Mouse (Mus musculus) heart, postnatal 14 days (tissue): ENCODE results near the gene Ms4a6d. TPM values are rescaled to one million over a fixed set of nuclear protein-coding genes. Genes with fewer than 3 reads are reported as not detected.
A peak's percentile ranks its signal among the peaks of the same experiment; 100 is the strongest.

Experiments used
- DNase-seq, 2 experiments: peaks; one replicate each; pipeline ENCODE4 v3.0.0; 2021 to 2022
- intact Hi-C: fragments of 180-260 bp; cut with DNase I; formaldehyde crosslinking; loops from one replicate; pipeline ENCODE4 v1.15.1; 2025
- long read RNA-seq, 2 experiments: library from polyadenylated mRNA; stranded (forward); transcript quantifications; one replicate each; pipeline ENCODE4 v2.0.0; 2021
- total RNA-seq, 2 experiments: library from RNA; stranded (reverse); gene quantifications; 2 replicates each; pipeline ENCODE4 v1.2.3; 2021

Gene Ms4a6d
- total RNA-seq, result 1 to 10 TPM; 3.6 to 5.0 TPM
- long read RNA-seq, experiment 1, partial matches to known transcripts, result 0 of 2 reads
- long read RNA-seq, experiment 1, other reads (novel, unspliced or antisense), result 0 of 2 reads
- long read RNA-seq, experiment 2, partial matches to known transcripts, result 0 of 1 reads
- long read RNA-seq, experiment 2, other reads (novel, unspliced or antisense), result 0 of 1 reads

GRCm38 (mm10) chr19:11604603-11605002 lies at the start of gene Ms4a6d:
Gene Ms4a6d, minus strand, starts transcription at chr19:11604849.
- intact Hi-C loops, result loop anchor here (5.0 kb wide), 1 partner anchor 242 kb away; no protein-coding TSS in a partner anchor
- DNase-seq, result no peak

- intact Hi-C loops, result no loop called here
- no peak for DNase-seq
Observed at GRCm38 (mm10) chr19:11649564-11649963, 44.9 kb upstream of the Ms4a6d start.

DNA sequence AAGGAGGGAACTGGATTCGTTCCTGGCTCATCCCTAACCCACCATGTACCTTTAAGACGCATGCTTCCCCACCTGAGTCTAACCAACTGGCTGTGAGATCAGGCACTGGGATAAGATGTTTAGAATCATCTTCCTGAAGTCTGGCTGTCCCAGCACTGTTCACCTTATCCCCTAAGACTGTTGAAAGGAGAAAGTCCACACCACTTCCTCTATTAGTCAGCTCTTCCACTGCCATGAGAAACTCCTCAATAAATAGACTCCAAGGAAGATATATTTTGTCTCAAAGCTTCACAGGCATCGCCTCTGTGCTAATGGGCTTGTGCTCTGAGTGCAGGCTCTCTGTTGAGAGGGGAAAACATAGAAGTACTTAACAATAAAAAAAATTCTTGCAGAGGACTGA lies 41.5 kb upstream of the Ms4a6d start:
- intact Hi-C loops, result no loop called here
- DNase-seq, result no peak

- intact Hi-C loops, result no loop called here
- no peak for DNase-seq
Observed at GRCm38 (mm10) chr19:11640732-11641131, 36.1 kb upstream of the Ms4a6d start, which contains the start of gene Ms4a3. Gene Ms4a3, minus strand, starts transcription at chr19:11640851.

- intact Hi-C loops, result no loop called here
- no peak for DNase-seq
Observed at GRCm38 (mm10) chr19:11639038-11639437, 34.4 kb upstream of the Ms4a6d start.

DNA sequence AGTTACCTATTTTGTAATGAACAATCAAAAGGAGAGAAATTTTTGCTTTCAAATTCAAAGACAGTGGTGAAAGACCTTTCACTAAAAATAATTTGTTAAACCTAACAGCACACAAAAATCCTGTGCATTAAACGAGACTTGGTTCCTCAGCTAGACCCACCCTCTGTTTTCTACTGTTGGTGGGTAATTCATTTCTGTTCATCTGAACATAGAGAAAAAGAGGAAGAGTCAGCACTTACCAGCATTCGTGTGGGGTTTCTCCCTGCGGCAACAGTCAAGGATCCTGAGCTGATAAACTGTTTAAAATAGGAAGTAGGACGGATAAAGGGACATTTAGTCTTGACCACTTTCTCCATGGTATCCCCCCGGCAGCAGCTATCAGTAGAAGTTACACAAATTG lies 30.9 kb upstream of the Ms4a6d start:
- DNase-seq, result no peak

DNA sequence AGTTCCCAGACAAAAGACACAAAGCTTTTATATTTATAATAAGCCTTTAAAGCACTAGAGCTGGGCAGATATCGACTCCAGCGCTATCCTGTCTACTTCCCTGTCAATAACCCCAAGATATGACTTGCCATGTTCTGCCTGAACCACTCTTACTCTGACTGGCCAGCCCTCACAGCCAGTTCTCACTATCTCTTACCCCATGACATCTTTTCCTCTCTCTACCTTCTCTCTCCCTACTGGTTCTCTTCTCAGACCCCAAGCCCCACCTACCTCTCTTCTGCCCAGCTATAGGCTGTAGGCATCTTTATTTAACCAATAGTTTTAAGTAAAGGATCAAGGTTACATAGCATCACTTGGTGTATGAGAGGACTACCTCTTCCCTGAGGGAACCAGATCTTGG lies 29.7 kb upstream of the Ms4a6d start:
- intact Hi-C loops, result no loop called here

More for the DNA sequence above, 30.9 kb upstream of the Ms4a6d start:
- intact Hi-C loops, result no loop called here

DNA sequence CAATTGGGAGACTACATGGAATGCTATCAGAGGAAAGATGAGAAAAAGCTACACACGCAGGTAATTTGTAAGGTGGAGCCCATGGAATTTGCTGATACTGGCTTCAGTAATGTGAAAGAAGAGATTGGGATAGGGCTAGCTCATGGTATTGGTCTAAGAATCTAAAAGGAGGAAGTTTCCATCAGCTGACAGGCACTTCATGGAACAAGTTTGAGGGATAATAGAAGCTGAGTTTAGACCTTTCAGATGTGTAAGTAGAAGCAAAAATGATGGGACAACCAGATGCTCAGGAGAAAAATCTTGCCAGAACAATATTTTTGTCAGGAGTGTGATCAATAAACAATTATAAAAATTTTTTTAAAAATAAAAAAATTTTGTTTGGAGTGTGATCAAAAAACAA lies 29.1 kb upstream of the Ms4a6d start:
- DNase-seq, result no peak
- intact Hi-C loops, result no loop called here

More for the DNA sequence above, 29.7 kb upstream of the Ms4a6d start:
- no peak for DNase-seq

GRCm38 (mm10) chr19:11625231-11625630 lies 20.6 kb upstream of the Ms4a6d start:
- intact Hi-C loops, result no loop called here
- no peak for DNase-seq

DNA sequence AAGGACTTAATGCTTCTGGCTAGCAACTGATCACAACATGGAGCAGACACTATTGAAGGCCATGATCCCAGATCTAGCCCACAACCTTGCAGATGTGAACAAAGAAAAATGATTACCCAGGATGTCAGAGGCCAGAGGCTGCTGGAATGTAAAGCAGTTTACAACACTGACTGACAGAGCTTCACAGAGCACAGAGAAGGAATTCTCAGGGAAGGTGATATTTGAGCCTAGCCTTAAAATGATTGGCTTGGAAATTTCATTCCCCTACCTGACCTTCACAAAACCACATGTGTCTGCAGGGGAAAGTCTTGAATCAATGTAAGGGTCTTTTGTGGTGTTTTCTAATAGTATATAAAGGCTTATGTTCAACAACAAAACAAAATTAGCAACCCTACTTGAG lies 20.2 kb upstream of the Ms4a6d start:
- intact Hi-C loops, result no loop called here
- DNase-seq, result no peak

GRCm38 (mm10) chr19:11623551-11623950 lies 18.9 kb upstream of the Ms4a6d start, which contains the start of gene Ms4a2:
Gene Ms4a2, minus strand, starts transcription at chr19:11623719.
- intact Hi-C loops, result no loop called here
- DNase-seq, result no peak

DNA sequence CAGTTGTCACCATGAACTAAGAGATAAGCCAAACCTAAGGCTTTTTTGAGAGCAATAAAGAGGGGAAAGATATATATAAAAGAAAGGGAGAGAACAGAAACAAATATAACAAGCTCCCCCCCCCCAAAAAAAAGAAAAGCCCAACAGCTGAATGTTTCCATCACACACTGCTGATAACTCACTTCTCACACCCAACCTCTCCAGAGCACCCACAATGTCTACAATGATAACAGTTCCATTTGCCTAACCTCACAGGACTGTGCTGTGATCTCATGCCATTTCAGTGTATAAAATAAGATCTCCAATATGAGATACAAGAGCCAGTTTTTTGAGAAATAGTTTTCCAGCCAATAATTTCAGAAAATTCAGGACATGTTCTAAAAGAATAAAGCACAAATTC lies 13.3 kb upstream of the Ms4a6d start:
- intact Hi-C loops, result no loop called here
- DNase-seq, result no peak

- DNase-seq, result no peak
- intact Hi-C loops, result no loop called here
Observed at GRCm38 (mm10) chr19:11614805-11615204, 10.2 kb upstream of the Ms4a6d start.

DNA sequence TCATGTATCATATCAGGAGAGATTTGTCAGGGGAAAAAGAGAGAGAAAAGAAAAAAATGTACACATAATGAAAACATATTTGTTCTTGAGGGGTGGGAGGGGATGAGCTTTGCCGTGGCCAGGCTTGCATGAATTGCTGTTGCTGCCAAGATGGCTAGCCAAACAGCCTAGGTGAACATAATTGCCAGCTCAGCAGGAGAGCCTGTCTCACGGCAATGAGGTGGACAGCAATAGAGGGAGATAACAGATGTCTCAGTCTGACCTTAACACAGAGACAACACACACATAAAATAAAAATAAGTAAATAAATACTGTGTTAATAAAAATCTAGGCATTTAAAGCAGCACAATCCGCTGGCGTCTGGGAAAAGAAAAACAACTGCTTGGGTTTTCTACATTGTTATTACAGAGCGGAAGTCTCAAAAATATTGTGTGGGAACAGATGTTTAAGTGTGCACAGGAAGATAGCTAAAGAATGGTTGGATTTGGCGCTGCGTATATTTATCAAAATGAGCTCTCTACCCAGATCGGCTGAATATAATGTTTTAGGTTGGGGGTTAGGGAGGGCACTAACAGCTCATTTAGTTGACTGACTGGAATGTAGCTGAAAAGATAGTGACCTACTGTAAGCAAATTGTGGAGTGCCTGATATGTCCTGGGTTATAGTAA lies 9.3 kb upstream of the Ms4a6d start:
- no peak for DNase-seq
- intact Hi-C loops, result no loop called here

DNA sequence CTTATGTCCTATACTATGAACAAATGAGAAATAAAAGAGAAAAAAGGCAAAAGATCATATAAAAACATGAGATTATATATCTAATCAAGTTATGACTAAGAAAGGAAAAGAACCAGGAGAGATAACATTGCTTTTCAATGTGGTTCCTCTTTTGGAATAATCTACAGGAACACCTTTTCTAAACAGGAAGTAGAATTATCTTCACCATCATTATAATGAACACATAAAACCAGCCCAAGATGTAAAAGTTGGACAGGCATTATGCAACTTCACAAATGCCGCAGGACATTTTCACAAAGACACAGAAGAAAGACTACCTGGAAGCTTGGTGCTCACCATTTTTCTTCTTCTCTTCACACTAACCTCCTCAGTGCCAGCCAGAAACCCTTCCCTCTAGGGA lies 8.4 kb upstream of the Ms4a6d start:
- DNase-seq, result no peak

GRCm38 (mm10) chr19:11612293-11612692 lies 7.6 kb upstream of the Ms4a6d start:
- intact Hi-C loops, result no loop called here
- no peak for DNase-seq

More for the DNA sequence above, 8.4 kb upstream of the Ms4a6d start:
- intact Hi-C loops, result no loop called here

DNA sequence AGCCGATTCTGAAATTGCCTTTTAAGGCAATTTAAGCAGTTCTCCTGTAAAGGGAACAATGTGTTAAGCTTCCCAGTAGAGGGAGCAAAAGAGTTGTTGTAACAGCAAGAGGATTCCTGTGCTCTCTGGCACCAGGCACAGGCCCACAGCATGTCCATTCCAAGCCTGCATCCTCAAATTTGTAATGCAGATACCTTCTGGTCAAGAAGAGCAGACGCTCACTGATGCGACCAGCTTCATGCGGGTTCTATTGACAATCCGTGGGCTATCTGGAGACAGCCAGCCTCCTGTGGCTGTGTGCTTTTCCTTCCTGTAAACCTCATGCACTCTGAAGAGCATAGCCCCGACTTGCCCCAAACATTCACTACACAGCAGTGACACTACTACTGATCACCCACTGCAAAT lies 6.9 kb upstream of the Ms4a6d start:
- DNase-seq, result peak in 1 of 2 experiments; percentile 14
- intact Hi-C loops, result loop anchor here (2.0 kb wide), 1 partner anchor 155 kb away; no protein-coding TSS in a partner anchor

DNA sequence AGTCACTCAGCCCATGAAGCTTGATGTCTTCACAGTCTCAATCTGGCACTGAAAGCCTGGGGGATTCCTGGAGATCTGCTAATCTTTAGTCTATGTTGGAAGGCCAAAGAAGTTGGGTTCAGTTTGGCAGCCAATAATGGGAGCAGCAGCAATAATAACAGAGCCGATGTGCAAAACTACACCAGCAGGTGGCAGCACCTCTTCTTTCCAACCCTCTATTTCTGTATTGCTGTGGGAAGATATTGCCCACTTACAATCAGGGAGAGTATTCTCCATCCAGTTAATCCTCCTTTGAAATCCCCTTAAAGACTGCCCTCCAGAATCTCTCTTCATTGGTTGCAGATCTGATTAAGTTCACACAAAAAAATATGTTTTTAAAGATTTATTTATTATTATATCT lies 3.5 kb upstream of the Ms4a6d start:
- intact Hi-C loops, result no loop called here
- DNase-seq, result peak; percentile 23 to 45

DNA sequence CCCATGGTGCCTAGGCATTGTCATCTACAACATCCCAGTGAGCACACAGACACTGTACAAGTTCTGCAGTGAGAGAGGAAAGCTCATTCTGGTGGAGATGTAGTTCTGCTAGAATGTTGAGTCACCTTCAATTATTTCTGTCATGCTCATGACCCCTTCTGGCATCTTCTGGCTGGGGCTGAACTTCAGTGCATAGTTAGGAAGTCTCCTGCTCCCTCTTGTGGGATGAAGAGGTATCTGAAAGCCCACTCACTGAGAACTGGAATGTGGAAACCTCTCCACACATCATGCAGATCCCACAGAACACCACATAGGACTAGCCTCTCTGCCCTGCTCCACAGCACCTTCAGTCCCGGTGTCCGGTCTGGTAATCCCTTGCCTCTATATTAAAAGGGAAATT lies 2.6 kb downstream of the Ms4a6d start:
- intact Hi-C loops, result loop anchor here (5.0 kb wide), 1 partner anchor 240 kb away; no protein-coding TSS in a partner anchor
- peak; percentile 10 to 38 for DNase-seq

DNA sequence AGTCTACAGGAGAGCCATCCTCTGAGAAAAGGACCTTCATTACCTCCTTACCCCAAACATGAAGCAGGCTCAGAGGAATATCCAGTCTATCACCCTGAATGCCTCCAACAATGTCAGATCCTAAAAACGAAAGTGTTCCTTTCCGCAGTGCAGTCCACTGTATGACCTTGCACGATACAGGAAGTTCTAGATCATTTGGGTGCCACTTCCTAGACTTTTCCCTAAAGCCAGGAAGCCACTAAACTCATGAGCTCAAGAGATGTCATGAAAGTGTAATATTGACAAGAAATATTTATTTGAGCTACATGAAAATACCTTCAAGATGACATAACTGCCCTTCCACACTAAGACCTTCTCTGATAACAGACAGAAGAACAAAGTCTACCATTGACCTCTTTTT lies 3.3 kb downstream of the Ms4a6d start:
- DNase-seq, result no peak
- intact Hi-C loops, result loop anchor here (5.0 kb wide), 1 partner anchor 239 kb away; no protein-coding TSS in a partner anchor

DNA sequence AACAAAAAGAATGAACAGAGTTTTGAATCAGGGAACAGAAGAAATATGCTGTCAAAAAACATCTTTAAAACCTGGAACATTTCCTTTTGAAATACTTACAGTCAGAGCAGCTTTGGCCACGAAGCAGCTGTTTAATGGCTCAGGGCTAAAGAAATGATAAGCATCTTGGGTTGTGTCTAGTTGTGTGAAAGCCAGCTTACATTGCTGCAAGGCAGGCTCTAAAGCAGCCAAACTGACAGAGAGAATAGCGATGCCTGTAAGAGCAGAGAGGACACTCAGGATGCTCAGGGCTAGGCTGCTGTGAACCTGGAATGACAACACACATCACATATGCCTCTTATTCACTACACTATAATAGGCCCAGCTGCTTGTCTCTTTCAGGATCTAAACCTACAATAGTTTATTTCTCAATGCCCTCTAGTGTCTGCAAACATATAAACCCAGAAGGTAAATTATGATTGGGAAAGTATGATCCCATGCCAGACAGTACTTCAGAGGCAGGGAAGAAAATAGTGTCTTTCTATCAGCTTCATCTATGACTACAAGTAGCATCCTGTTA lies 14.7 kb downstream of the Ms4a6d start:
- DNase-seq, result no peak
- intact Hi-C loops, result no loop called here

- DNase-seq, result no peak
- intact Hi-C loops, result no loop called here
Observed at GRCm38 (mm10) chr19:11589205-11589604, 15.4 kb downstream of the Ms4a6d start.
